Mouse (Mus musculus) ES-Bruce4 (cell line): ENCODE measurements around the gene Hoxa1. TPM values are rescaled to one million over a fixed set of nuclear protein-coding genes. Genes with fewer than 3 reads are reported as not detected.

ENCODE experiments used
- H3K27ac ChIP-seq: 2 replicates; pipeline ENCODE4 v1.5.1; 2012; ENCODE audit warnings: low read length, inconsistent platforms; ENCODE audit not compliant: insufficient read depth
- H3K27me3 ChIP-seq: 2 replicates; pipeline ENCODE4 v1.6.1; 2012; ENCODE audit warnings: mild to moderate bottlenecking, low read length, inconsistent platforms; ENCODE audit not compliant: control insufficient read depth, poor library complexity, insufficient read depth, severe bottlenecking
- H3K36me3 ChIP-seq: 2 replicates; pipeline ENCODE4 v1.6.1; 2012; ENCODE audit warnings: inconsistent platforms, mild to moderate bottlenecking, low read length, moderate library complexity; ENCODE audit not compliant: control insufficient read depth, poor library complexity, insufficient read depth, severe bottlenecking
- H3K4me1 ChIP-seq: one replicate; pipeline ENCODE4 v1.8.1; 2011; ENCODE audit warnings: low read length; ENCODE audit not compliant: control insufficient read depth, insufficient read depth
- H3K4me3 ChIP-seq: 2 replicates; pipeline ENCODE4 v1.5.1; 2011; ENCODE audit warnings: low read depth, mild to moderate bottlenecking, low read length
- H3K9ac ChIP-seq: 2 replicates; pipeline ENCODE4 v1.6.1; 2012; ENCODE audit warnings: low read depth, mild to moderate bottlenecking, inconsistent platforms; ENCODE audit not compliant: poor library complexity, severe bottlenecking
- H3K9me3 ChIP-seq: replicated peaks from 2 replicates; pipeline ENCODE4 v1.6.1; 2012; ENCODE audit warnings: mild to moderate bottlenecking, low read length, inconsistent platforms; ENCODE audit not compliant: control insufficient read depth, poor library complexity, insufficient read depth, severe bottlenecking
- CTCF ChIP-seq: IDR thresholded peaks from one replicate; pipeline ENCODE4 v1.8.1; 2011; ENCODE audit warnings: low read depth, low read length
- EP300 ChIP-seq: IDR thresholded peaks from 2 replicates; pipeline ENCODE4 v1.6.1; 2011; ENCODE audit warnings: low read depth, low read length; ENCODE audit not compliant: insufficient read depth
- POLR2A ChIP-seq: IDR thresholded peaks from one replicate; pipeline ENCODE4 v1.8.1; 2011; ENCODE audit warnings: low read length; ENCODE audit not compliant: insufficient read depth
- polyA plus RNA-seq: library from polyadenylated mRNA; stranded (reverse); fragments of >200 nt; gene quantifications from 2 replicates; pipeline ENCODE4 v1.2.4, GENCODE M21; 2011; ENCODE audit warnings: low read depth; ENCODE audit not compliant: missing spikeins, insufficient read depth, insufficient read length

The Hoxa1 gene
- polyA plus RNA-seq, 1 experiment = 2.9 TPM

- Histone ChIP-seq H3K4me3 (no peak overlapping the region; the same call in 1 of the 2 replicates), H3K27ac (no peak overlapping the region), H3K4me1 (no peaks in the 10 kb centered on the region), H3K36me3 (no peaks in the 10 kb centered on the region), H3K9ac (no peak overlapping the region), H3K9me3 (no peaks in the 10 kb centered on the region), H3K27me3 (peaks cover 54% of the 10 kb centered on the region)
- TF ChIP-seq POLR2A = no peak
- TF ChIP-seq EP300 = no peak
- TF ChIP-seq CTCF = no peak
These were observed 12.7 kb upstream of the Hoxa1 start for GRCm38 (mm10) chr6:52170898-52171223.

- Histone ChIP-seq H3K9ac (no peak overlapping the region), H3K4me1 (no peaks in the 10 kb centered on the region), H3K4me3 (peak overlapping the region; percentile 47)
These were observed 12.2 kb upstream of the Hoxa1 start for GRCm38 (mm10) chr6:52170166-52170897.

GRCm38 (mm10) chr6:52169499-52170165 lies 11.5 kb upstream of the Hoxa1 start:
- Histone ChIP-seq H3K4me1 (no peaks in the 10 kb centered on the region), H3K27me3 (peaks cover 56% of the 10 kb centered on the region), H3K27ac (no peak overlapping the region), H3K9me3 (no peaks in the 10 kb centered on the region), H3K4me3 (no peak overlapping the region), H3K36me3 (no peaks in the 10 kb centered on the region), H3K9ac (no peak overlapping the region)
- TF ChIP-seq CTCF (no peak), EP300 (no peak), POLR2A (no peak)

More at GRCm38 (mm10) chr6:52170166-52170897, 12.2 kb upstream of the Hoxa1 start:
- TF ChIP-seq EP300 (no peak), CTCF (no peak), POLR2A (no peak)
- peaks cover 55% of the 10 kb centered on the region for H3K27me3 ChIP-seq
- H3K27ac ChIP-seq = no peak overlapping the region
- no peaks in the 10 kb centered on the region for H3K9me3 ChIP-seq
- no peaks in the 10 kb centered on the region for H3K36me3 ChIP-seq

- Histone ChIP-seq H3K9ac (no peak overlapping the region), H3K27ac (no peak overlapping the region), H3K36me3 (no peaks in the 10 kb centered on the region), H3K27me3 (peaks cover 60% of the 10 kb centered on the region), H3K4me1 (no peaks in the 10 kb centered on the region), H3K4me3 (no peak overlapping the region; the same call in 1 of the 2 replicates), H3K9me3 (no peaks in the 10 kb centered on the region)
- no peak for TF ChIP-seq CTCF
- no peak for TF ChIP-seq EP300
- no peak for TF ChIP-seq POLR2A
These were observed 10.3 kb upstream of the Hoxa1 start for GRCm38 (mm10) chr6:52168191-52169055.

- Histone ChIP-seq H3K4me1 (peaks cover 2% of the 10 kb centered on the region), H3K27ac (no peak overlapping the region)
These were observed 9.6 kb upstream of the Hoxa1 start for GRCm38 (mm10) chr6:52167736-52168161.

More at GRCm38 (mm10) chr6:52167736-52168161, 9.6 kb upstream of the Hoxa1 start:
- Histone ChIP-seq H3K27me3 (peaks cover 61% of the 10 kb centered on the region), H3K4me3 (no peak overlapping the region), H3K36me3 (no peaks in the 10 kb centered on the region), H3K9ac (no peak overlapping the region), H3K9me3 (no peaks in the 10 kb centered on the region)
- TF ChIP-seq EP300 = no peak
- no peak for TF ChIP-seq POLR2A
- no peak for TF ChIP-seq CTCF
